Mouse (Mus musculus) E14TG2a.4 (cell line): Measurements from ENCODE around the gene Brip1.

Source experiments
- CTCF ChIP-seq: conservative IDR thresholded peaks from 2 replicates; pipeline ENCODE4 v1.5.1; 2014; ENCODE audit warnings: low read length
- NANOG ChIP-seq: IDR thresholded peaks from 2 replicates; pipeline ENCODE4 v1.6.1; 2014; ENCODE audit warnings: borderline replicate concordance, low read length, mixed read lengths
- POU5F1 ChIP-seq: IDR thresholded peaks from 2 replicates; pipeline ENCODE4 v1.6.1; 2014; ENCODE audit warnings: low read length, borderline replicate concordance

GRCm38 (mm10) chr11:86155638-86156037, 45.4 kb downstream of the Brip1 start:
- no peak for TF ChIP-seq CTCF
- TF ChIP-seq POU5F1, result no peak
- TF ChIP-seq NANOG, result no peak
